Mouse (Mus musculus): ENCODE measurements around the gene Arhgef28. TPM values are rescaled to one million over a fixed set of nuclear protein-coding genes. Genes with fewer than 3 reads are reported as not detected.

Gene Arhgef28
- polyA plus RNA-seq, 1 experiment from 2014 or later = 0.74 TPM

DNA sequence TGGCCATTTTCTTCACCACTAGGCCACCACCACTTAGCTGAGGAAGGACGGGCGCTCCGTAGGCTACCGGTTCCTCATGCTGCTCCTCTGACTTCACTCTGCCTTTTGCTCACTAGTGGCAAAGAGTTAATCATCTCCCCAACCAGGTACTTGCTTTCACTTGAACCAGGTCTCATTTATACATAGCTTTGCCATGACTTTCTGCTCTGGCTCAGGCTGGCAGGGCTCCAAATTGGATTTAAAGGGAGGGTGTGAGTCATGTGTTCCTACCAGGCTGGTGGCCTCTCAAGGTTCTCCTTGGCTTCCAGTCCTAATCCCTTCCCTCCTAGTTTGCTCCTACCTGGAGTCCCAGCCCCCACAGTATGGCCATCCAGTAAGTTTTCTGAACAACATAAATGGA, 192.5 kb downstream of the Arhgef28 start:
- no peak overlapping the region for H3K4me3 ChIP-seq (ENCODE audit: low read depth, low read length)
- no peak overlapping the region for H3K9ac ChIP-seq (replicated peaks)
- H3K27ac ChIP-seq (ENCODE audit: low read depth) = no peak overlapping the region
- TF ChIP-seq EP300 (IDR thresholded peaks at IDR 0.05; ENCODE audit: low read depth) (no peak), CTCF (IDR thresholded peaks at IDR 0.05; ENCODE audit: low read depth) (no peak)
- WGBS (ENCODE audit: insufficient replicate concordance) = 91% methylated on average over 4 of the region's 4 CpGs
- no peak for ATAC-seq
- H3K4me2 ChIP-seq (ENCODE audit: low read depth, low read length) = no peak overlapping the region
- H3K4me1 ChIP-seq (ENCODE audit: insufficient read depth) = peaks cover 2% of the 10 kb centered on the region; the same call in 1 of the 2 replicates
- H3K36me3 ChIP-seq (replicated peaks; ENCODE audit: insufficient read depth, low read length) = no peaks in the 10 kb centered on the region
- DNase-seq = no peak
- peaks cover 2% of the 10 kb centered on the region; the same call in 1 of the 2 replicates for H3K27me3 ChIP-seq (ENCODE audit: insufficient read depth, low read length)
- no peaks in the 10 kb centered on the region for H3K9me3 ChIP-seq (ENCODE audit: low read length)

DNA sequence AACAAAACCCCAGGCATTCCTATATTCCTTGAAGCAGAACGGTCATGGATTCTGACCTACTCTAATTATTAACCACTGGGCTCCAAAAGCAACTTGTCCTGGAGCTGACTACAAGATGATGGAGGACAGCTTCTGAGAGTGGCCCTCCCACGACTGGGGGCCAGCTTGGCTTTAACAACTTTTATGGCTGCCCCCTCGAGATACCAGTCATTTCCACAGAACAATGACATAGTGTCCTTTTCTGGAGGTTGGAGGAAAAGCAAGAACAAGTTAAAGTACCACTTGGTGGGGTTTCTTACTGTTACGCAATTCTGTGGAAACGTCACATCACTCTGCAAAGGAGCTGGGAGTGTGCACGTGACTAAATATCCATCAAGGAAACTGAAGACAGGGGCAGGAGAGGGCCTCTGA, 194.3 kb downstream of the Arhgef28 start:
- H3K4me2 ChIP-seq (ENCODE audit: low read depth, low read length) = no peak overlapping the region
- peaks cover 2% of the 10 kb centered on the region; the same call in 1 of the 2 replicates for H3K27me3 ChIP-seq (ENCODE audit: insufficient read depth, low read length)
- H3K4me1 ChIP-seq (ENCODE audit: insufficient read depth) = peaks cover 2% of the 10 kb centered on the region; the same call in 1 of the 2 replicates
- no peak for DNase-seq
- no peak overlapping the region for H3K27ac ChIP-seq (ENCODE audit: low read depth)
- no peak overlapping the region for H3K4me3 ChIP-seq (ENCODE audit: low read depth, low read length)
- H3K9me3 ChIP-seq (ENCODE audit: low read length) = no peaks in the 10 kb centered on the region
- TF ChIP-seq CTCF (IDR thresholded peaks at IDR 0.05; ENCODE audit: low read depth) = no peak
- no peak for TF ChIP-seq EP300 (IDR thresholded peaks at IDR 0.05; ENCODE audit: low read depth)
- H3K9ac ChIP-seq (replicated peaks) = no peak overlapping the region
- 40% methylated on average over 6 of the region's 6 CpGs for WGBS (ENCODE audit: insufficient replicate concordance)
- H3K36me3 ChIP-seq (replicated peaks; ENCODE audit: insufficient read depth, low read length) = no peaks in the 10 kb centered on the region
- ATAC-seq = no peak

DNA sequence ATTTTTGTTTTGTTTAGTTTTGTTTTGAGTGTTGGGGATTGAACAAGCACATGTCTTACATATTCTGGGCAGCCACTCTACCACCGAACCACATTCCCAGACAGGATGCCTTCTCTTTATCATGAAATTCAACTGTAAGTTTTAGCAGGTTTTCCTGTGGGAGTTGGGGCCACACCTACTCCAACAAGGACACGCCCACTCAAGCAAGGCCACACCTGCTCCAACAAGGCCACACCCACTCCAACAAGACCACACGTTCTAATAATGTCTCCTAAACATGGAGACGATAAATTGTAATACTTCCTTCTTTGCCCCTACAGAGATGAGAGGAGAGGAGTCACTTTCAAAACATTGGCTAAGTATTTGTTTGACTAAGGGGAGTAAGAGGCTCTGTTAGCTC, 197.2 kb downstream of the Arhgef28 start:
- TF ChIP-seq EP300 (IDR thresholded peaks at IDR 0.05; ENCODE audit: low read depth) = no peak
- TF ChIP-seq CTCF (IDR thresholded peaks at IDR 0.05; ENCODE audit: low read depth) = no peak
- DNase-seq (no peak), ATAC-seq (no peak)
- Histone ChIP-seq H3K36me3 (replicated peaks; ENCODE audit: insufficient read depth, low read length) (no peaks in the 10 kb centered on the region), H3K4me2 (ENCODE audit: low read depth, low read length) (no peak overlapping the region), H3K9ac (replicated peaks) (no peak overlapping the region), H3K27me3 (ENCODE audit: insufficient read depth, low read length) (no peaks in the 10 kb centered on the region), H3K4me3 (ENCODE audit: low read depth, low read length) (no peak overlapping the region), H3K9me3 (ENCODE audit: low read length) (no peaks in the 10 kb centered on the region), H3K4me1 (ENCODE audit: insufficient read depth) (no peaks in the 10 kb centered on the region; the same call in 1 of the 2 replicates), H3K27ac (ENCODE audit: low read depth) (no peak overlapping the region)
- 45% methylated on average over 4 of the region's 4 CpGs for WGBS (ENCODE audit: insufficient replicate concordance)

GRCm38 (mm10) chr13:98008588-98008987, 197.7 kb downstream of the Arhgef28 start:
- Histone ChIP-seq H3K4me3 (ENCODE audit: low read depth, low read length) (no peak overlapping the region), H3K36me3 (replicated peaks; ENCODE audit: insufficient read depth, low read length) (no peaks in the 10 kb centered on the region), H3K27me3 (ENCODE audit: insufficient read depth, low read length) (no peaks in the 10 kb centered on the region), H3K27ac (ENCODE audit: low read depth) (no peak overlapping the region), H3K9me3 (ENCODE audit: low read length) (no peaks in the 10 kb centered on the region), H3K4me1 (ENCODE audit: insufficient read depth) (no peaks in the 10 kb centered on the region; the same call in 1 of the 2 replicates), H3K4me2 (ENCODE audit: low read depth, low read length) (no peak overlapping the region), H3K9ac (replicated peaks) (no peak overlapping the region)
- DNase-seq (no peak), ATAC-seq (no peak)
- no peak for TF ChIP-seq EP300 (IDR thresholded peaks at IDR 0.05; ENCODE audit: low read depth)
- TF ChIP-seq CTCF (IDR thresholded peaks at IDR 0.05; ENCODE audit: low read depth) = no peak
- 59% methylated on average over 10 of the region's 10 CpGs for WGBS (ENCODE audit: insufficient replicate concordance)

- Histone ChIP-seq H3K36me3 (replicated peaks; ENCODE audit: insufficient read depth, low read length) (no peaks in the 10 kb centered on the region), H3K9ac (replicated peaks) (no peak overlapping the region), H3K4me2 (ENCODE audit: low read depth, low read length) (no peak overlapping the region), H3K27me3 (ENCODE audit: insufficient read depth, low read length) (no peaks in the 10 kb centered on the region), H3K4me1 (ENCODE audit: insufficient read depth) (peaks cover 4% of the 10 kb centered on the region; the same call in 1 of the 2 replicates), H3K9me3 (ENCODE audit: low read length) (no peaks in the 10 kb centered on the region), H3K4me3 (ENCODE audit: low read depth, low read length) (no peak overlapping the region), H3K27ac (ENCODE audit: low read depth) (no peak overlapping the region)
- TF ChIP-seq CTCF (IDR thresholded peaks at IDR 0.05; ENCODE audit: low read depth) (no peak), EP300 (IDR thresholded peaks at IDR 0.05; ENCODE audit: low read depth) (no peak)
- 65% methylated on average over 5 of the region's 5 CpGs for WGBS (ENCODE audit: insufficient replicate concordance)
- DNase-seq = no peak
- ATAC-seq = no peak
Observed at GRCm38 (mm10) chr13:98005611-98006218, 200.5 kb downstream of the Arhgef28 start.

GRCm38 (mm10) chr13:98004647-98005414, 201.4 kb downstream of the Arhgef28 start:
- H3K9ac ChIP-seq (replicated peaks) = no peak overlapping the region
- H3K36me3 ChIP-seq (replicated peaks; ENCODE audit: insufficient read depth, low read length) = no peaks in the 10 kb centered on the region
- DNase-seq (no peak), ATAC-seq (no peak)
- peaks cover 4% of the 10 kb centered on the region; the same call in 1 of the 2 replicates for H3K4me1 ChIP-seq (ENCODE audit: insufficient read depth)
- H3K4me2 ChIP-seq (ENCODE audit: low read depth, low read length) = no peak overlapping the region
- H3K27me3 ChIP-seq (ENCODE audit: insufficient read depth, low read length) = no peaks in the 10 kb centered on the region
- H3K4me3 ChIP-seq (ENCODE audit: low read depth, low read length) = no peak overlapping the region
- no peak overlapping the region for H3K27ac ChIP-seq (ENCODE audit: low read depth)
- TF ChIP-seq CTCF (IDR thresholded peaks at IDR 0.05; ENCODE audit: low read depth) = no peak
- no peak for TF ChIP-seq EP300 (IDR thresholded peaks at IDR 0.05; ENCODE audit: low read depth)
- H3K9me3 ChIP-seq (ENCODE audit: low read length) = no peaks in the 10 kb centered on the region
- WGBS (ENCODE audit: insufficient replicate concordance) = 68% methylated on average over 2 of the region's 2 CpGs
